Mouse (Mus musculus) midbrain, embryonic 16.5 days (tissue): ENCODE measurements at regions not wholly inside any gene's neighbourhood (a gene's known extent, or its start where the extent isn't known, plus 50 kb on each side); places are given as distances from the start of the nearest gene placed in this dataset.

ENCODE experiments used
- ATAC-seq: fragments of 200-750 bp; cut with Nextera tagmentation; 2 replicates; pipeline ENCODE4 v1.8.0; 2017; ENCODE audit warnings: moderate TSS enrichment
- H3K27ac ChIP-seq: fragments of 300-500 bp; sonication (generic); 2 replicates; pipeline ENCODE4 v1.5.1; 2014; ENCODE audit warnings: mild to moderate bottlenecking, low read length, mixed read lengths
- H3K27me3 ChIP-seq: fragments of 300-500 bp; sonication (generic); 2 replicates; pipeline ENCODE4 v1.6.1; 2014; ENCODE audit warnings: low read depth, low read length, mixed read lengths; ENCODE audit not compliant: control insufficient read depth, insufficient read depth
- H3K36me3 ChIP-seq: fragments of 300-500 bp; sonication (generic); 2 replicates; pipeline ENCODE4 v1.6.1; 2014; ENCODE audit warnings: mild to moderate bottlenecking, low read length, moderate library complexity, mixed read lengths; ENCODE audit not compliant: control insufficient read depth, insufficient read depth
- H3K4me1 ChIP-seq: fragments of 300-500 bp; sonication (generic); 2 replicates; pipeline ENCODE4 v1.6.1; 2014; ENCODE audit warnings: mild to moderate bottlenecking, low read length, mixed read lengths; ENCODE audit not compliant: control insufficient read depth, insufficient read depth
- H3K4me2 ChIP-seq: fragments of 300-500 bp; sonication (generic); 2 replicates; pipeline ENCODE4 v1.6.1; 2014; ENCODE audit warnings: mild to moderate bottlenecking, low read length, mixed read lengths
- H3K4me3 ChIP-seq: fragments of 300-500 bp; sonication (generic); 2 replicates; pipeline ENCODE4 v1.5.1; 2014; ENCODE audit warnings: low read depth, mild to moderate bottlenecking, low read length, moderate library complexity, mixed read lengths
- H3K9ac ChIP-seq: fragments of 300-500 bp; sonication (generic); 2 replicates; pipeline ENCODE4 v1.6.1; 2014; ENCODE audit warnings: low read depth, low read length, mixed read lengths
- H3K9me3 ChIP-seq: fragments of 300-500 bp; sonication (generic); replicated peaks from 2 replicates; pipeline ENCODE4 v1.6.1; 2014; ENCODE audit warnings: mild to moderate bottlenecking, low read length, mixed read lengths; ENCODE audit not compliant: control insufficient read depth, poor library complexity, severe bottlenecking
- WGBS: fragments of 180-500 bp; shearing (Covaris S2); extraction: QIAGEN DNeasy Blood & Tissue Kit; methylation state at CpG from one replicate; pipeline ENCODE4 v1.1.7; 2014; 5-methylcytosine and 5-hydroxymethylcytosine counted together

DNA sequence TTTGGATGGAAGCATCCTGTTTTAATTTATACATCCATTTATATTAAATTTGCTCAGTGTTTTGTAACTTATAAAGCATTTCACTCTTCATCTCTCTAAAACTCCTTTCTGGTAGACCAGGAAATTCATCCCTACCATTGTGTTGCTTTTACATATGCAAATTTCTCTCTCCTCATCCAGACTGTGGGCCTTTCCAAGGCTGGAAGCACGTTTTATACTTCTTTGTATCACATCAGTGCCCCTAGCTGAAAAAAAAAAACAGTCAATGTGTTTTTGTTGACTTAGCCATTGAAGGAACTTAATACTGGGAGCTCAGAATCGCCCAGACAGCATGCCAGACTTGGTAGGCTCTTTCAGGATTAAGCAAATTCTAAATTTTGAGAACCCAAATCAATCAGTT is 174.9 kb upstream of the Gm6793 start:
- no peaks in the 10 kb centered on the region for H3K36me3 ChIP-seq
- H3K4me1 ChIP-seq, result no peaks in the 10 kb centered on the region
- H3K27me3 ChIP-seq, result no peaks in the 10 kb centered on the region
- WGBS, result 8% methylated on average over 2 of the region's 2 CpGs
- no peak for ATAC-seq
- H3K4me3 ChIP-seq, result no peak overlapping the region
- no peak overlapping the region for H3K27ac ChIP-seq
- peaks cover 2% of the 10 kb centered on the region; the same call in 1 of the 2 replicates for H3K9me3 ChIP-seq
- H3K9ac ChIP-seq, result no peak overlapping the region
- no peak overlapping the region for H3K4me2 ChIP-seq

DNA sequence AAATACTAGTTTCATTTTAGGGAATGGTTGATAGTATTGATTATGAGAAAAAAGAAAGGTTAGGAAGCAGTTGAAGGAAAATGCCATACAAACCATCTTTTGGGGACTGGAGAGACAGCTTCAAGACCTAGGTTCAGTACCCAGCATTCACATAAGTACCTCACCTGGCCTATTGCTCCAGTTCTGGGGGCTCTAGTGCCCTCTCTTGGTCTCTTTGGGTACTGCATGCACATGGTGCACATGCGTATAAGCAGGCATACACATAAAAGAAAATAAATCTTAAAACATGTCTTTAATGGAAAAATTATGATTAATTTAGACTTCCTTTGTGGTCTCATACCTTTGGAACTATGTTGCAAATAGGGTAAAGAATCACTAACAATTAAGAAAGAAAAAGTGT is 155.3 kb upstream of the Gm6793 start:
- 94% methylated on average over 1 of the region's 1 CpGs for WGBS
- H3K27ac ChIP-seq, result no peak overlapping the region
- H3K4me2 ChIP-seq, result no peak overlapping the region

DNA sequence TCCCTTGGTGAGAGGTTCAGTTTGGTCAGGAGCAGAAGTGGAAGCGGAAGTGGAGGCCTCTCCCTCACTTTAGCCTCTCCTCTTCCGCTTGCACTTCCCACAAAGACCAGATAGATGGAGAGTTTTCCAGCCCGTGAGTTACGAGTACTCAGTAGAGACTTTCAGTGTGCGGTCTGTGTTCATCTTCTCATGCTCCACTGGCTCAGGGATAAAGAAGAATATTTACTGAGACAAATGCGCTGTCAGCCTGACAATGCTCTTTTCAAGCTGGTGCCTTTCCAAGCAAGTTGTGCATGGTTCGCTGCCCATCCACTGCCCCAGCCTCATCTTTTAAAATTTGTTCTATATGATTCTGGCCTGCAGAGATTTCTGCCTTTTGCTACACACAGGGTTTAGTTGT is 141.8 kb upstream of the Gm6793 start:
- H3K4me2 ChIP-seq, result no peak overlapping the region
- no peak overlapping the region for H3K9ac ChIP-seq
- H3K4me3 ChIP-seq, result no peak overlapping the region
- 26% methylated on average over 7 of the region's 7 CpGs for WGBS
- H3K4me1 ChIP-seq, result no peaks in the 10 kb centered on the region
- H3K27ac ChIP-seq, result no peak overlapping the region
- no peak for ATAC-seq
- no peaks in the 10 kb centered on the region for H3K9me3 ChIP-seq
- no peaks in the 10 kb centered on the region for H3K36me3 ChIP-seq
- H3K27me3 ChIP-seq, result no peaks in the 10 kb centered on the region

More for the DNA sequence above, 155.3 kb upstream of the Gm6793 start:
- H3K9ac ChIP-seq, result no peak overlapping the region
- no peak for ATAC-seq
- no peak overlapping the region for H3K4me3 ChIP-seq
- H3K36me3 ChIP-seq, result no peaks in the 10 kb centered on the region
- no peaks in the 10 kb centered on the region for H3K27me3 ChIP-seq
- no peaks in the 10 kb centered on the region for H3K4me1 ChIP-seq
- H3K9me3 ChIP-seq, result peaks cover 6% of the 10 kb centered on the region; the same call in 1 of the 2 replicates

DNA sequence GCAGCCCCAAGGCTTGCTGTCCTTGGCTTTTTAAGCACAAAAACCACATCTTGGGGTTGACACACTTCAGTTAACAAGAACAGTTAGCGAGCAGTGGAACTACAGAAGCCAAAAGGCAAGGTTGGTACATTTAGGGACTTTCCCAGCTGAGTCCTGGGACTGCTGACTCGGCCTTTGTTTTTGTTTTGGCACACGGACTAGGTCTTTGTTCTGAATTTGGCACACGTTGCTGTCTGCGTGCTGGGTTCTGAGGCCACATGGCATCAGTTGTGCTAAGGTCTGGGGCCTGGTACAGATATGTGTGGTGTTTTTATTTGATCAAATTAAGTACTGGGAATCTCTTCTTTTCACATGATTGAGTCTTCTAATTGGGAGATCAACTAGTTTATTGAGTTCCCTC is 124.1 kb upstream of the Gm6793 start:
- no peaks in the 10 kb centered on the region for H3K9me3 ChIP-seq

DNA sequence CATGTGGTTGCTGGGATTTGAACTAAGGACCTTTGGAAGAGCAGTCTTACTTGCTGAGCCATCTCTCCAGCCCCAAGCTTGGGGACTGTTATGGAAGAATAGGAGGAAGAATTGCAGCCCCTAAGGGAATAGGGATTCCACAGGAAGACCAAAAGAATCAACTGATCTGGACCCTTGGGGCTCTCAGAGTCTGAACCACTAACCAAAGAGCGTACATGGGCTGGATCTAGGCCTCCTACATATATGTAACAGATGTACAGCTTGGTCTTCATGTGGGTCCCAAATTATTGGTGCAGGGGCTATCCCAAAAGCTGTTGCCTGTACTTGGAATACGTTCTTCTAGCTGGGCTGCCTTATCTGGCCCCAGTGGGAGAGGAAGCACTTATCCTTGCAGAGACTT is 115.4 kb upstream of the Gm6793 start:
- WGBS, result 72% methylated on average over 2 of the region's 2 CpGs
- H3K27me3 ChIP-seq, result no peaks in the 10 kb centered on the region
- no peaks in the 10 kb centered on the region for H3K36me3 ChIP-seq
- no peaks in the 10 kb centered on the region for H3K9me3 ChIP-seq
- no peak overlapping the region for H3K27ac ChIP-seq
- no peaks in the 10 kb centered on the region; the same call in 1 of the 2 replicates for H3K4me1 ChIP-seq
- H3K9ac ChIP-seq, result no peak overlapping the region
- H3K4me2 ChIP-seq, result no peak overlapping the region
- H3K4me3 ChIP-seq, result no peak overlapping the region
- ATAC-seq, result no peak

More for the DNA sequence above, 124.1 kb upstream of the Gm6793 start:
- Histone ChIP-seq H3K36me3 (no peaks in the 10 kb centered on the region), H3K4me1 (no peaks in the 10 kb centered on the region; the same call in 1 of the 2 replicates), H3K4me2 (no peak overlapping the region), H3K9ac (no peak overlapping the region), H3K27me3 (no peaks in the 10 kb centered on the region), H3K4me3 (no peak overlapping the region), H3K27ac (no peak overlapping the region)
- ATAC-seq, result no peak
- WGBS, result 44% methylated on average over 5 of the region's 5 CpGs

DNA sequence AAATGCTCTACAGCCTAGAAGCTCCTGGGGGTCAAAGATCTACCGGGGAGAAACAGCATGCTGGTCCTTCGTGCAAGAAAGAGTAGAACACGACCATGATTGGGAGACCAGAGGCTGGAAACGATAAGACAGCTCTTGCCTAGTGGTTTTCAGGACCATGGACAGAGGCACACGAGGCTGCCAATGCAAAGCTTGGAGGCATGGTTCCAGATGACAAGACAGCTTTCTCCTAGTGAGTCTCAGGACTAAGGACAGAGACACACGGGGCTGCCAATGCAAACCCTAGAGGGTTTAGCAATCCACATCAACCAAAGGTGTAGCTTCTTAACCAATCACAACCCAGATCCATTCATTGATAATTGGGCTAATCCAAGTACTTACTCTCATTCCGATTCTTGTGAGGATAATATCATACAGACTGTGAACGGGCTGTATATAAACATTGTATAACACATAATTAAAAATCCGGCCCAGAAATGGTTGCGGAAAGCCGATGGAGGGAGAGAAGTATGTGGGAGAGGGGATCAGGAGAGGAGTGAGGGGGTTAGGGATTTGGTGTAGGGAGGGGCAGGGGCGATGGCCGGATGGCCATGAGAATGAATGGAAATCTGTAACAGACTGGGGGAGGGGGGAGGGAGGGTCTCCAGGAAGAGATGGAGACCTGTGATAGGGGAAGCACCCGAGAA is 114.1 kb upstream of the Gm6793 start:
- ATAC-seq, result no peak
- Histone ChIP-seq H3K27me3 (no peaks in the 10 kb centered on the region), H3K9me3 (no peaks in the 10 kb centered on the region), H3K27ac (no peak overlapping the region), H3K9ac (no peak overlapping the region), H3K4me2 (no peak overlapping the region), H3K36me3 (no peaks in the 10 kb centered on the region), H3K4me3 (no peak overlapping the region), H3K4me1 (no peaks in the 10 kb centered on the region)
- WGBS, result 55% methylated on average over 14 of the region's 14 CpGs

DNA sequence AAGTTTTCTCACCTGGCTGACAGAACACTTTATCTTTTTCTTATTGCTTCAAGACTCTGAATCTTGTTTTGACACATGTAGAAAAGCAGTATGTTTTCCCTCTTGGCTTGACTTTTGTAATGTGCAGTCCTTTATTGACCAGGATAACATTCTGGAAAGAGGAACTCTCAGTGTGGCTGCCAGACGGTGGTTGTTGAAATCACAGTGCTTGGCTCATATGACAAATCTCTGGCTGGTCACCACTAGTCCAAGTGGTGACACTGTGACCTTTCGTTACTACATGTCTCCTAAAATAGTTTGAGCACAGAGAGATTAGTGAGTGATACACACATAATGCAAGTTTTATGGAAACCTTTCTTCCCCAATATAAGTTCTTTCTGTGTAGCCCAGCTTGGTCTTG is 97.1 kb upstream of the Gm6793 start:
- no peak for ATAC-seq
- Histone ChIP-seq H3K4me3 (no peak overlapping the region), H3K27ac (no peak overlapping the region), H3K9ac (no peak overlapping the region), H3K27me3 (no peaks in the 10 kb centered on the region), H3K4me2 (no peak overlapping the region), H3K4me1 (peaks cover 3% of the 10 kb centered on the region), H3K9me3 (no peaks in the 10 kb centered on the region), H3K36me3 (no peaks in the 10 kb centered on the region)
- 84% methylated on average over 2 of the region's 2 CpGs for WGBS

DNA sequence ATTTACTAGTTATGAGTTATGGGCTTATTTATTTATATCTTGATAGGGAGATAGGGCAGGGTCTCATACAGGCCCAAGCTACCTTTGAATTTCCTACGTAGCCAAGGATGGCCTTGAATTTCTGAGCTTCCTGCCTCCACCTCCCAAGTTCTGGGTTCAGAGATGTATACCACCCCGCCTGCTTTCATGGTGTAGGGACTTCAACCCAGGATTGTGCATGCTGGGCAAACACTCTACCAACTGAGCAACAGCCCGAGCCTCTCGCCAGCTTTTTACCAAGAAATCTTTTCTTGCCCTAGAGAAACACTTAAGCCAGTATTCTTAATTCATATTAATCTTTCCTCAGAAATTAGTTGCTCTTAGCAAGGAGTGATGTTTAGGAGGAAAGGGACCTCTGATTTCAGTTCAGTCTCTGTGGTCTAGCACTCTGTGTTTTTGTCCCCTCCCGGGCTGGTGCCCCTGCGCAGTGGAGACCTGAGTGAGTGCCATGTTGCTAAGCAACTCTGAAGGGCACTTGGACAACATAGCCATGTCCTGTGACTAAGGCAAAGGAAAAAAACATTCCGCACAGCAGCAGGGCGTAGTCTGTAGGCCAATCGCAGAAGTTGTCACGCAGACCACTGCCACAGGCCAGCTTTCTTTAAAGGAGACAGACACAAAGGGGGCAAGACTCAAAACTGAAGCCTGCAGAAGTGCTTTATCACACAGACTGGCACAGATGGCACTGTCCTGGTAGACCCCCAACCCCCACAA is 83.2 kb upstream of the Gm6793 start:
- H3K27me3 ChIP-seq, result no peaks in the 10 kb centered on the region
- peaks cover 5% of the 10 kb centered on the region for H3K4me1 ChIP-seq
- no peak overlapping the region for H3K4me3 ChIP-seq
- WGBS, result 58% methylated on average over 10 of the region's 10 CpGs
- no peak overlapping the region for H3K9ac ChIP-seq
- H3K4me2 ChIP-seq, result no peak overlapping the region
- peak overlapping the region; percentile 65 for H3K27ac ChIP-seq
- ATAC-seq, result peak; percentile 94
- no peaks in the 10 kb centered on the region for H3K9me3 ChIP-seq
- no peaks in the 10 kb centered on the region for H3K36me3 ChIP-seq

DNA sequence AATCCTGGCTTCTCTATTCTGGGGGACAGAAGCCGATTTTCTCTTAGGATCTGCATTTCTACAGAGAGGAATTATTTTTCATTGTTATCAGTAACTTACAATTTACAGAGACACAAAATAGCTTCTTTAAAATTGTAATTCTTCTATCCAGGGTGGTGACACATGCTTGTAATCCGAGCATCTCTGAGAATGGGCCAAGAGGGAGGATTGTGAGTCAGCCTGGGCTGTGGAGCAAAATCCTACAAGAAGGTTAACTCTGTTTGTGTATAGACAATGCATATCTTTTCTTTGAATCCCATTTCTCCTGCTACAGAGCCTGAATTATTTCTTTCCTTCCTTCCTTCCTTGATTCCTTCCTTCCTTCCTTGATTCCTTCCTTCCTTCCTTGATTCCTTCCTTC is 80.0 kb upstream of the Gm6793 start:
- Histone ChIP-seq H3K9ac (no peak overlapping the region), H3K4me3 (no peak overlapping the region), H3K4me1 (peaks cover 5% of the 10 kb centered on the region), H3K27me3 (no peaks in the 10 kb centered on the region), H3K27ac (no peak overlapping the region), H3K9me3 (no peaks in the 10 kb centered on the region), H3K36me3 (no peaks in the 10 kb centered on the region), H3K4me2 (no peak overlapping the region)
- WGBS, result 75% methylated on average over 2 of the region's 2 CpGs
- ATAC-seq, result no peak
